Mouse (Mus musculus) limb, embryonic 12.5 days (tissue): Measurements from ENCODE around the gene Pcbp2. TPM values are rescaled to one million over a fixed set of nuclear protein-coding genes. Genes with fewer than 3 reads are reported as not detected.
A peak's percentile ranks its signal among the peaks of the same experiment; 100 is the strongest.

Experiments used
- ATAC-seq: fragments of 200-750 bp; cut with Nextera tagmentation; 2 replicates; pipeline ENCODE4 v1.8.0; 2017; ENCODE audit warnings: low read depth, moderate TSS enrichment; ENCODE audit not compliant: insufficient number of reproducible peaks, insufficient read depth, low FRiP score, low TSS enrichment
- H3K27ac ChIP-seq: fragments of 300-500 bp; sonication (generic); 2 replicates; pipeline ENCODE4 v1.5.1; 2016; ENCODE audit warnings: mild to moderate bottlenecking, moderate library complexity
- H3K27me3 ChIP-seq: fragments of 300-500 bp; sonication (generic); 2 replicates; pipeline ENCODE4 v1.6.1; 2016; ENCODE audit warnings: mild to moderate bottlenecking, moderate library complexity
- H3K36me3 ChIP-seq: fragments of 300-500 bp; sonication (generic); 2 replicates; pipeline ENCODE4 v1.6.1; 2016; ENCODE audit warnings: mild to moderate bottlenecking, moderate library complexity
- H3K4me1 ChIP-seq: fragments of 300-500 bp; sonication (generic); replicated peaks from 2 replicates; pipeline ENCODE4 v1.6.1; 2016
- H3K4me2 ChIP-seq: fragments of 300-500 bp; sonication (generic); 2 replicates; pipeline ENCODE4 v1.6.1; 2016; ENCODE audit warnings: mild to moderate bottlenecking, moderate library complexity
- H3K4me3 ChIP-seq: fragments of 300-500 bp; sonication (generic); replicated peaks from 2 replicates; pipeline ENCODE4 v1.5.1; 2016; ENCODE audit warnings: mild to moderate bottlenecking
- H3K9ac ChIP-seq: fragments of 300-500 bp; sonication (generic); replicated peaks from 2 replicates; pipeline ENCODE4 v1.6.1; 2016; ENCODE audit warnings: mild to moderate bottlenecking, moderate library complexity
- H3K9me3 ChIP-seq: fragments of 300-500 bp; sonication (generic); 2 replicates; pipeline ENCODE4 v1.6.1; 2016; ENCODE audit warnings: mild to moderate bottlenecking, moderate library complexity
- WGBS: fragments of 180-500 bp; shearing (Covaris S2); methylation state at CpG from one replicate; pipeline ENCODE4 v1.1.7; 2016; 5-methylcytosine and 5-hydroxymethylcytosine counted together
- polyA plus RNA-seq: library from polyadenylated mRNA; unstranded; fragments of >200 nt; fragmentation: Nextera tagmentation; extraction: Ambion mirVana; gene quantifications from 2 replicates; pipeline ENCODE4 v1.2.1, GENCODE M21; 2016

Pcbp2 gene
- polyA plus RNA-seq, 1 experiment from 2014 or later, result 230 TPM

- ATAC-seq, result no peak
- WGBS, result 92% methylated on average over 1 of the region's 1 CpGs
- no peaks in the 10 kb centered on the region for H3K27me3 ChIP-seq
- no peak overlapping the region for H3K4me3 ChIP-seq
- peaks cover 59% of the 10 kb centered on the region for H3K36me3 ChIP-seq
- peaks cover 23% of the 10 kb centered on the region for H3K4me1 ChIP-seq
- no peaks in the 10 kb centered on the region for H3K9me3 ChIP-seq
- H3K9ac ChIP-seq, result no peak overlapping the region
- no peak overlapping the region for H3K4me2 ChIP-seq
- no peak overlapping the region for H3K27ac ChIP-seq
Measured at GRCm38 (mm10) chr15:102506864-102507263, 36.5 kb downstream of the Pcbp2 start.

- Histone ChIP-seq H3K36me3 (peaks cover 52% of the 10 kb centered on the region), H3K4me2 (no peak overlapping the region)
Measured at GRCm38 (mm10) chr15:102507561-102507960, 37.2 kb downstream of the Pcbp2 start.

GRCm38 (mm10) chr15:102508336-102508735 is 38.0 kb downstream of the Pcbp2 start:
- peaks cover 34% of the 10 kb centered on the region for H3K4me1 ChIP-seq
- H3K4me3 ChIP-seq, result no peak overlapping the region
- no peak overlapping the region for H3K27ac ChIP-seq
- H3K9ac ChIP-seq, result no peak overlapping the region
- H3K27me3 ChIP-seq, result no peaks in the 10 kb centered on the region
- 83% methylated on average over 3 of the region's 3 CpGs for WGBS
- H3K9me3 ChIP-seq, result no peaks in the 10 kb centered on the region
- H3K36me3 ChIP-seq, result peaks cover 45% of the 10 kb centered on the region
- no peak for ATAC-seq
- no peak overlapping the region for H3K4me2 ChIP-seq

More at GRCm38 (mm10) chr15:102507561-102507960, 37.2 kb downstream of the Pcbp2 start:
- no peak overlapping the region for H3K27ac ChIP-seq
- peaks cover 30% of the 10 kb centered on the region for H3K4me1 ChIP-seq
- no peaks in the 10 kb centered on the region for H3K9me3 ChIP-seq
- H3K4me3 ChIP-seq, result no peak overlapping the region
- H3K9ac ChIP-seq, result no peak overlapping the region
- H3K27me3 ChIP-seq, result no peaks in the 10 kb centered on the region
- no peak for ATAC-seq

- Histone ChIP-seq H3K4me3 (peak overlapping the region; percentile 59), H3K4me1 (peaks cover 34% of the 10 kb centered on the region), H3K9ac (peak overlapping the region; percentile 61), H3K27ac (peak overlapping the region; percentile 87), H3K4me2 (peak overlapping the region; percentile 83), H3K36me3 (peaks cover 27% of the 10 kb centered on the region), H3K9me3 (no peaks in the 10 kb centered on the region), H3K27me3 (no peaks in the 10 kb centered on the region)
- WGBS, result 5% methylated on average over 9 of the region's 9 CpGs
- ATAC-seq, result peak; percentile 52
Measured at GRCm38 (mm10) chr15:102510110-102510509, 39.8 kb downstream of the Pcbp2 start.

GRCm38 (mm10) chr15:102510590-102511284 is 40.4 kb downstream of the Pcbp2 start:
- 3% methylated on average over 34 of the region's 34 CpGs for WGBS
- Histone ChIP-seq H3K4me1 (peaks cover 40% of the 10 kb centered on the region), H3K4me3 (peak overlapping the region; percentile 59), H3K4me2 (peak overlapping the region; percentile 83), H3K9me3 (no peaks in the 10 kb centered on the region), H3K36me3 (peaks cover 21% of the 10 kb centered on the region), H3K27me3 (no peaks in the 10 kb centered on the region), H3K9ac (peak overlapping the region; percentile 61), H3K27ac (peak overlapping the region; percentile 87)
- ATAC-seq, result peak; percentile 92

GRCm38 (mm10) chr15:102511285-102511833 is 41.0 kb downstream of the Pcbp2 start:
- H3K4me2 ChIP-seq, result peak overlapping the region; percentile 83
- no peak for ATAC-seq
- peak overlapping the region; percentile 87 for H3K27ac ChIP-seq
- peaks cover 46% of the 10 kb centered on the region for H3K4me1 ChIP-seq
- peak overlapping the region; percentile 61; the same call in 1 of the 2 replicates for H3K9ac ChIP-seq
- no peaks in the 10 kb centered on the region for H3K27me3 ChIP-seq
- H3K4me3 ChIP-seq, result peak overlapping the region; percentile 59
- H3K36me3 ChIP-seq, result peaks cover 16% of the 10 kb centered on the region; the same call in 1 of the 2 replicates
- H3K9me3 ChIP-seq, result no peaks in the 10 kb centered on the region
- WGBS, result 6% methylated on average over 6 of the region's 6 CpGs

GRCm38 (mm10) chr15:102512010-102512409 is 41.7 kb downstream of the Pcbp2 start:
- H3K9me3 ChIP-seq, result no peaks in the 10 kb centered on the region
- H3K4me3 ChIP-seq, result no peak overlapping the region
- WGBS, result 23% methylated on average over 5 of the region's 5 CpGs
- H3K27ac ChIP-seq, result peak overlapping the region; percentile 87
- peaks cover 16% of the 10 kb centered on the region; the same call in 1 of the 2 replicates for H3K36me3 ChIP-seq
- H3K27me3 ChIP-seq, result no peaks in the 10 kb centered on the region
- ATAC-seq, result no peak
- H3K4me2 ChIP-seq, result peak overlapping the region; percentile 83; the same call in 1 of the 2 replicates
- peaks cover 46% of the 10 kb centered on the region for H3K4me1 ChIP-seq
- peak overlapping the region; percentile 35; the same call in 1 of the 2 replicates for H3K9ac ChIP-seq

GRCm38 (mm10) chr15:102512471-102512870 is 42.1 kb downstream of the Pcbp2 start:
- peak overlapping the region; percentile 30; the same call in 1 of the 2 replicates for H3K27ac ChIP-seq
- H3K27me3 ChIP-seq, result no peaks in the 10 kb centered on the region
- no peak overlapping the region for H3K4me2 ChIP-seq
- no peaks in the 10 kb centered on the region for H3K9me3 ChIP-seq
- peak overlapping the region; percentile 35; the same call in 1 of the 2 replicates for H3K9ac ChIP-seq
- H3K4me3 ChIP-seq, result no peak overlapping the region
- peaks cover 46% of the 10 kb centered on the region for H3K4me1 ChIP-seq
- H3K36me3 ChIP-seq, result peaks cover 13% of the 10 kb centered on the region; the same call in 1 of the 2 replicates
- ATAC-seq, result no peak

GRCm38 (mm10) chr15:102513004-102513403 is 42.7 kb downstream of the Pcbp2 start:
- peaks cover 10% of the 10 kb centered on the region; the same call in 1 of the 2 replicates for H3K36me3 ChIP-seq
- no peak overlapping the region for H3K9ac ChIP-seq
- peaks cover 46% of the 10 kb centered on the region for H3K4me1 ChIP-seq
- no peaks in the 10 kb centered on the region for H3K9me3 ChIP-seq
- no peaks in the 10 kb centered on the region for H3K27me3 ChIP-seq
- no peak overlapping the region for H3K4me2 ChIP-seq
- no peak overlapping the region; the same call in 1 of the 2 replicates for H3K27ac ChIP-seq
- 81% methylated on average over 3 of the region's 3 CpGs for WGBS
- no peak overlapping the region for H3K4me3 ChIP-seq
- no peak for ATAC-seq

- peak overlapping the region; percentile 70 for H3K4me3 ChIP-seq
- H3K4me2 ChIP-seq, result peak overlapping the region; percentile 76; the same call in 1 of the 2 replicates
- peaks cover 45% of the 10 kb centered on the region for H3K4me1 ChIP-seq
- no peaks in the 10 kb centered on the region for H3K9me3 ChIP-seq
- H3K9ac ChIP-seq, result no peak overlapping the region
- no peak overlapping the region for H3K27ac ChIP-seq
- no peaks in the 10 kb centered on the region for H3K36me3 ChIP-seq
- no peak for ATAC-seq
- whole genome bisulfite sequencing, result 92% methylated on average over 2 of the region's 2 CpGs
- no peaks in the 10 kb centered on the region for H3K27me3 ChIP-seq
Measured at GRCm38 (mm10) chr15:102515261-102515660, 44.9 kb downstream of the Pcbp2 start.

- peak overlapping the region; percentile 70 for H3K4me3 ChIP-seq
- peak overlapping the region; percentile 76 for H3K4me2 ChIP-seq
- H3K4me1 ChIP-seq, result peaks cover 44% of the 10 kb centered on the region
- no peaks in the 10 kb centered on the region for H3K27me3 ChIP-seq
- H3K27ac ChIP-seq, result peak overlapping the region; percentile 85
- H3K9me3 ChIP-seq, result no peaks in the 10 kb centered on the region
- H3K9ac ChIP-seq, result peak overlapping the region; percentile 84
- WGBS, result 53% methylated on average over 4 of the region's 4 CpGs
- no peak for ATAC-seq
- peaks cover 4% of the 10 kb centered on the region for H3K36me3 ChIP-seq
Measured at GRCm38 (mm10) chr15:102515791-102516190, 45.5 kb downstream of the Pcbp2 start.
